Mouse (Mus musculus): ENCODE data around the gene Pnpla1.

DNA sequence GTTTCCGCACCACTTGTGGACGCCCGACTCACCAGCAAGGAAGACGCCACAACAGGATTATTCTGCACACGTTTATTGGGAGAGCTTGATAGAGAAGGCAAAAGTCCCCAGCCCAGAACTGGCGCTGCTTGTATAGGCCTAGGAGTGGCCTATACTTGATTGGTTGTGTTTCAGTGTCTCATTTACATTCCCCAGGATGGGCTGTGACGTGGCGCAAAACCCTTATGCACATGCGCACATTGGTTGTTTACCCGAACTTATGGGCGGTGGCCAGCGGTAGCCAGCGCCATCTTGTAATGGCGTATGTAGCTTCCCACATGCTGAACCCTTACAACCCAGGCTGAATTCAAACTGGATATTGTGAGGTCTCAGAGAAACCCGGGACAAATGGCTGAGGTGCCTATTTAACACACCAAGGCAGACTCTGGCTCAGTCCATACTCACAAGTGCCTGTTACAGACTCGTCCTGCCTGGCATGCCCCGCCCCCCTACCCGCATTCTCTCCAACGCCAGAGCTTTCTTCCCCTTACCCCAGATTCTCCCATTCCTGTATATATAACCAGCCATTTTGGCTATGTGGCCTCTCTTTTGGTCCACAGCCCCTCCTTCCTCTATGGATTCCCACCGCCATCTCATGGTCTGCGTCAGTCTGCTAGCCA, 37.1 kb downstream of the Pnpla1 start:
- TF ChIP-seq POLR2A (IDR thresholded peaks at IDR 0.05; ENCODE audit: low read depth, low read length): no peak
- no peak for TF ChIP-seq CTCF (IDR thresholded peaks at IDR 0.05; ENCODE audit: extremely low read depth, insufficient read depth, insufficient read length, insufficient replicate concordance)
